32 mouse cellular contexts compared by ENCODE assay signal in genomic region chr12:29556901-29557300, GRCm38 (mm10). TPM values are rescaled to one million over a fixed set of nuclear protein-coding genes. Genes with fewer than 3 reads are reported as not detected.
A peak's percentile ranks its signal among the peaks of the same experiment; 100 is the strongest.
DNase-seq lines count a peak whose midpoint lies in the region; ATAC-seq lines count a peak whose summit lies in the region.
"Had no signal": no experiment of that assay in that cellular context is flagged by ENCODE, and none has a peak within 500 bp of the region (broad histone marks: within the 10 kb centered on the region; RNA-seq: fewer than 3 reads in every experiment).

No protein-coding gene starts in this region.

- DNase-seq in frontal cortex, postnatal 10 days (ENCODE audit: low spot score in 2 of 2), result no peak
- peak; percentile 74 for DNase-seq in layer of hippocampus, adult 9-11 months
- DNase-seq in layer of hippocampus, adult 11-12 months (ENCODE audit: low spot score), result no peak
- peak; percentile 81 for DNase-seq in right cerebral cortex, adult 18-20 months
- no peak for DNase-seq in right cerebral cortex, postnatal 14 days
- peak; percentile 52 to 70 for DNase-seq in right cerebral cortex, postnatal 36 days (ENCODE audit: low spot score in 2 of 2)
- DNase-seq: adrenal gland, postnatal 10 days; cerebellum, adult 11 months; cerebellum, adult 9-10 months; cerebellum, postnatal 36 days; embryo, embryonic 11 days; gastrocnemius, postnatal 25 days; heart, adult 11 months; heart, postnatal 36 days; kidney, adult 18-20 months; kidney, postnatal 36 days; liver, embryonic 13.5 days; lung, adult 18-20 months; lung, postnatal 4 days; thymus, postnatal 14 days had no signal

- H3K4me3 ChIP-seq in midbrain, embryonic 15.5 days, result no peak overlapping the region
- H3K4me3 ChIP-seq: embryonic facial prominence, embryonic 12.5 days; heart, embryonic 10.5 days; hindbrain, embryonic 15.5 days; limb, embryonic 10.5 days; limb, embryonic 15.5 days; liver, embryonic 13.5 days; megakaryocyte, embryonic 14.5 days; midbrain, embryonic 12.5 days had no signal

- H3K36me3 ChIP-seq in midbrain, embryonic 15.5 days (replicated peaks), result no peaks in the 10 kb centered on the region
- H3K36me3 ChIP-seq: embryonic facial prominence, embryonic 12.5 days; G1E; heart, embryonic 10.5 days; hindbrain, embryonic 15.5 days; limb, embryonic 10.5 days; limb, embryonic 15.5 days; liver, embryonic 13.5 days; midbrain, embryonic 12.5 days had no signal

- ATAC-seq in frontal cortex, adult (ENCODE audit: low TSS enrichment), result peak; percentile 68
- no peak for ATAC-seq in midbrain, embryonic 15.5 days (replicated peaks)
- ATAC-seq: forebrain, embryonic 14.5 days; lung, postnatal 0 days had no signal

- WGBS in midbrain, embryonic 15.5 days, result 61% methylated on average over 6 of the region's 6 CpGs

- no peak overlapping the region for H3K9ac ChIP-seq in midbrain, embryonic 15.5 days
- H3K9ac ChIP-seq: embryonic facial prominence, embryonic 12.5 days; hindbrain, embryonic 15.5 days; limb, embryonic 15.5 days; liver, embryonic 13.5 days; midbrain, embryonic 12.5 days had no signal

- no peak overlapping the region for H3K4me2 ChIP-seq in midbrain, embryonic 15.5 days
- H3K4me2 ChIP-seq: embryonic facial prominence, embryonic 12.5 days; hindbrain, embryonic 15.5 days; limb, embryonic 15.5 days; liver, embryonic 13.5 days; midbrain, embryonic 12.5 days had no signal

- H3K4me1 ChIP-seq in midbrain, embryonic 15.5 days, result peaks cover 65% of the 10 kb centered on the region
- H3K4me1 ChIP-seq: embryonic facial prominence, embryonic 12.5 days; heart, embryonic 10.5 days; limb, embryonic 10.5 days; limb, embryonic 15.5 days; liver, embryonic 13.5 days; megakaryocyte, embryonic 14.5 days; midbrain, embryonic 12.5 days had no signal

- H3K27me3 ChIP-seq in midbrain, embryonic 15.5 days (replicated peaks), result no peaks in the 10 kb centered on the region
- H3K27me3 ChIP-seq: embryonic facial prominence, embryonic 12.5 days; hindbrain, embryonic 15.5 days; limb, embryonic 15.5 days; liver, embryonic 13.5 days; megakaryocyte, embryonic 14.5 days; midbrain, embryonic 12.5 days had no signal

- no peaks in the 10 kb centered on the region for H3K9me3 ChIP-seq in midbrain, embryonic 15.5 days
- H3K9me3 ChIP-seq: embryonic facial prominence, embryonic 12.5 days; heart, embryonic 10.5 days; hindbrain, embryonic 15.5 days; limb, embryonic 10.5 days; limb, embryonic 15.5 days; liver, embryonic 13.5 days; midbrain, embryonic 12.5 days had no signal

- no peak overlapping the region for H3K27ac ChIP-seq in midbrain, embryonic 15.5 days
- H3K27ac ChIP-seq: embryonic facial prominence, embryonic 12.5 days; heart, embryonic 10.5 days; limb, embryonic 10.5 days; limb, embryonic 15.5 days; liver, embryonic 13.5 days; midbrain, embryonic 12.5 days had no signal

RNA-seq across cellular contexts. Expression of gene Myt1l, which starts 28.7 kb away (rescaled TPM):
- 322 and 331 TPM in 2 replicates for polyA plus RNA-seq in midbrain, embryonic 15.5 days (2015; fragmentation: Nextera tagmentation; extraction: Ambion mirVana)
- polyA plus RNA-seq: G1E; heart, embryonic 10.5 days; limb, embryonic 10.5 days; lung, postnatal 0 days had no signal

Comparison
In these comparisons a context has a peak if more than half of its experiments do, and no peak if none do; other contexts are left out.
1. DNase-seq: peak in layer of hippocampus, adult 9-11 months (single experiment), right cerebral cortex, adult 18-20 months (single experiment) and right cerebral cortex, postnatal 36 days (2 of 2); none in frontal cortex, postnatal 10 days (0 of 2), layer of hippocampus, adult 11-12 months (single experiment) and right cerebral cortex, postnatal 14 days (single experiment).